Mouse (Mus musculus) thymus, adult 2 months (tissue): ENCODE results near the gene Erc2.

Source experiments
- CTCF ChIP-seq: fragments of 200-500 bp; IDR thresholded peaks from 2 replicates; pipeline ENCODE4 v1.5.1; 2012; ENCODE audit warnings: mild to moderate bottlenecking, control low read depth, low read length, moderate library complexity, borderline replicate concordance; ENCODE audit not compliant: control insufficient read depth, poor library complexity, insufficient read depth; ENCODE audit errors: extremely low read depth
- POLR2A ChIP-seq: fragments of 200-500 bp; IDR thresholded peaks from 2 replicates; pipeline ENCODE4 v1.6.1; 2012; ENCODE audit warnings: mild to moderate bottlenecking, low read length, control low read depth, moderate library complexity; ENCODE audit not compliant: control insufficient read depth, poor library complexity, insufficient read depth; ENCODE audit errors: extremely low read depth

DNA sequence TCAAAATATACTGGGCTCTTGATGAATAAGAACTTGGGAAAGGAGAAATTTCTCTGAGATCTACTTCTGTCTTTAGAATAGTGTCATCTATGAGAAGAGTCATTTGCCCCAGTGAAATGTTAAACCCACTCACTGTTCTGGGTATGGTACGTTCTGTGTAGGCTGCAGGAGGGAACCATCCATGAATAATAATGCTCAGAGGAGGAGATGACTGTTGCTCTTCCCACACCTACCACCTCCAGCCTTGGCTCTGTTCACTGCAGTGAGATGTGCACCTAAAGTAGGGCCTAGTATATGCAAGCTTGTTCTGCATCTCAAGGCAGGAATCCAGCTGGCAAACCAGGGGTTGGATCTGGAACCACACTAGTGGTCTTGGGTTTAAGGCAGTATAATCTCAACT is 353.4 kb downstream of the Erc2 start:
- TF ChIP-seq CTCF = no peak
- no peak for TF ChIP-seq POLR2A
